Mouse (Mus musculus) cerebellum, adult 2 months (tissue): ENCODE measurements around the gene Ssc4d.

Experiments
- CTCF ChIP-seq: fragments of 200-500 bp; IDR thresholded peaks from 2 replicates; pipeline ENCODE4 v1.5.1; 2011; ENCODE audit warnings: low read depth, mild to moderate bottlenecking, control low read depth, low read length, moderate library complexity, borderline replicate concordance; ENCODE audit not compliant: insufficient read depth
- POLR2A ChIP-seq: fragments of 200-500 bp; IDR thresholded peaks from 2 replicates; pipeline ENCODE4 v1.6.1; 2011; ENCODE audit warnings: low read length, control low read depth, borderline replicate concordance; ENCODE audit not compliant: insufficient read depth

- TF ChIP-seq CTCF = no peak
- no peak for TF ChIP-seq POLR2A
Observed at GRCm38 (mm10) chr5:135940587-135940986, 33.7 kb downstream of the Ssc4d start.
